ENCODE assay signal across 29 mouse cellular contexts in genomic region chr9:41631564-41632205, GRCm38 (mm10).
DNase-seq lines count a peak whose midpoint lies in the region; TF ChIP-seq lines count a peak whose summit lies in the region.
"Had no signal": no experiment of that assay in that cellular context is flagged by ENCODE, and none has a peak within 500 bp of the region (broad histone marks: within the 10 kb centered on the region; RNA-seq: fewer than 3 reads in every experiment).

No protein-coding gene starts in this region.

- DNase-seq in layer of hippocampus, adult 18-20 months (ENCODE audit: low spot score in 2 of 2), result peak; percentile 16 to 67
- DNase-seq in layer of hippocampus, adult 9-10 months (ENCODE audit: low spot score), result no peak
- peak; percentile 21 for DNase-seq in right cerebral cortex, adult 18-20 months
- no peak for DNase-seq in right cerebral cortex, postnatal 25 days
- DNase-seq in lung, postnatal 10 days, result no peak
- no peak for DNase-seq in liver
- DNase-seq: adrenal gland, postnatal 14 days; cerebellum, adult 11-12 months; cerebellum, adult 9-11 months; embryo, embryonic 11 days; gastrocnemius, postnatal 25 days; heart, adult 11 months; kidney, adult 2 months; liver, postnatal 0 days; thymus, adult 18-20 months; thymus, postnatal 25 days had no signal

- TF ChIP-seq CTCF in embryonic fibroblast, embryonic 13.5 days (IDR thresholded peaks at IDR 0.05; ENCODE audit: borderline replicate concordance, insufficient read depth, low read length), result no peak

- H3K4me1 ChIP-seq in embryonic fibroblast, embryonic 13.5 days (ENCODE audit: control insufficient read depth, insufficient read depth, low read length), result peaks cover 13% of the 10 kb centered on the region
- H3K4me1 ChIP-seq: embryonic facial prominence, embryonic 12.5 days; heart, embryonic 10.5 days; heart, embryonic 15.5 days; intestine, embryonic 15.5 days; limb, embryonic 13.5 days; liver, embryonic 12.5 days; midbrain, embryonic 13.5 days; neural tube, embryonic 13.5 days; stomach, embryonic 15.5 days had no signal

- H3K4me3 ChIP-seq in embryonic fibroblast, embryonic 13.5 days (ENCODE audit: insufficient read depth, low read length), result no peak overlapping the region
- H3K4me3 ChIP-seq: embryonic facial prominence, embryonic 12.5 days; forebrain, embryonic 10.5 days; heart, embryonic 10.5 days; heart, embryonic 15.5 days; intestine, embryonic 15.5 days; limb, embryonic 13.5 days; liver, embryonic 12.5 days; midbrain, embryonic 13.5 days; neural tube, embryonic 13.5 days; stomach, embryonic 15.5 days had no signal

- 0 out of 2 replicates have a peak, but pooled peaks have one; percentile 15 for TF ChIP-seq POLR2A in embryonic fibroblast, embryonic 13.5 days (IDR thresholded peaks at IDR 0.05; ENCODE audit: low read depth, low read length)

- peak overlapping the region; percentile 99 for H3K27ac ChIP-seq in embryonic fibroblast, embryonic 13.5 days (ENCODE audit: insufficient read depth, low read length)
- H3K27ac ChIP-seq: embryonic facial prominence, embryonic 12.5 days; forebrain, embryonic 10.5 days; heart, embryonic 10.5 days; heart, embryonic 15.5 days; intestine, embryonic 15.5 days; kidney, postnatal 0 days; limb, embryonic 13.5 days; liver, embryonic 12.5 days; macrophage; midbrain, embryonic 13.5 days; neural tube, embryonic 13.5 days; stomach, embryonic 15.5 days had no signal

Comparison
In these comparisons a context has a peak if more than half of its experiments do, and no peak if none do; other contexts are left out.
1. DNase-seq: peak in layer of hippocampus, adult 18-20 months (2 of 2) and right cerebral cortex, adult 18-20 months (single experiment); none in layer of hippocampus, adult 9-10 months (single experiment), right cerebral cortex, postnatal 25 days (single experiment), lung, postnatal 10 days (single experiment) and liver (single experiment).